Mouse (Mus musculus): ENCODE results near the gene Adamts8.
A peak's percentile ranks its signal among the peaks of the same experiment; 100 is the strongest.

Adamts8 gene

GRCm38 (mm10) chr9:30922197-30922894 is 20.0 kb upstream of the Adamts8 start, which contains the start of gene Adamts15:
TSS of gene Adamts15 (minus strand) at chr9:30922452.
- no peak for DNase-seq (ENCODE audit: low read depth)

- DNase-seq (ENCODE audit: low read depth): no peak
These were observed 13.6 kb upstream of the Adamts8 start for GRCm38 (mm10) chr9:30928759-30929158.

GRCm38 (mm10) chr9:30932346-30932745 is 10.0 kb upstream of the Adamts8 start:
- DNase-seq (ENCODE audit: low read depth): no peak

GRCm38 (mm10) chr9:30934827-30935226 is 7.5 kb upstream of the Adamts8 start:
- no peak for DNase-seq (ENCODE audit: low read depth)

GRCm38 (mm10) chr9:30936674-30937438 is 5.5 kb upstream of the Adamts8 start:
- DNase-seq (ENCODE audit: low read depth): peak; percentile 42

GRCm38 (mm10) chr9:30940328-30940727 is 2.0 kb upstream of the Adamts8 start:
- peak; percentile 56 for DNase-seq (ENCODE audit: low read depth)

- DNase-seq (ENCODE audit: low read depth): no peak
These were observed 979 bp downstream of the Adamts8 start for GRCm38 (mm10) chr9:30943341-30943740.

- no peak for DNase-seq (ENCODE audit: low read depth)
These were observed 1.9 kb downstream of the Adamts8 start for GRCm38 (mm10) chr9:30944234-30944633.

GRCm38 (mm10) chr9:30945276-30945675 is 2.9 kb downstream of the Adamts8 start:
- DNase-seq (ENCODE audit: low read depth): no peak

GRCm38 (mm10) chr9:30949422-30949821 is 7.1 kb downstream of the Adamts8 start:
- DNase-seq (ENCODE audit: low read depth): no peak

GRCm38 (mm10) chr9:30949971-30950370 is 7.6 kb downstream of the Adamts8 start:
- DNase-seq (ENCODE audit: low read depth): no peak

GRCm38 (mm10) chr9:30950592-30950991 is 8.2 kb downstream of the Adamts8 start:
- DNase-seq (ENCODE audit: low read depth): no peak

GRCm38 (mm10) chr9:30951461-30951860 is 9.1 kb downstream of the Adamts8 start:
- DNase-seq (ENCODE audit: low read depth): no peak

- DNase-seq (ENCODE audit: low read depth): no peak
These were observed 10.9 kb downstream of the Adamts8 start for GRCm38 (mm10) chr9:30953287-30953686.

- DNase-seq (ENCODE audit: low read depth): no peak
These were observed 12.9 kb downstream of the Adamts8 start for GRCm38 (mm10) chr9:30955246-30955645.

GRCm38 (mm10) chr9:30963780-30964179 is 21.4 kb downstream of the Adamts8 start:
- DNase-seq (ENCODE audit: low read depth): no peak

GRCm38 (mm10) chr9:30964685-30965084 is 22.3 kb downstream of the Adamts8 start:
- peak; percentile 69 for DNase-seq (ENCODE audit: low read depth)

- no peak for DNase-seq (ENCODE audit: low read depth)
These were observed 24.5 kb downstream of the Adamts8 start for GRCm38 (mm10) chr9:30966881-30967280.

- DNase-seq (ENCODE audit: low read depth): no peak
These were observed 25.8 kb downstream of the Adamts8 start for GRCm38 (mm10) chr9:30968130-30968529.

- DNase-seq (ENCODE audit: low read depth): no peak
These were observed 27.6 kb downstream of the Adamts8 start for GRCm38 (mm10) chr9:30970001-30970400.

GRCm38 (mm10) chr9:30971967-30972366 is 29.6 kb downstream of the Adamts8 start:
- DNase-seq (ENCODE audit: low read depth): no peak

- DNase-seq (ENCODE audit: low read depth): peak; percentile 36
These were observed 34.1 kb downstream of the Adamts8 start for GRCm38 (mm10) chr9:30976339-30977023.

GRCm38 (mm10) chr9:30980467-30980866 is 38.1 kb downstream of the Adamts8 start:
- no peak for DNase-seq (ENCODE audit: low read depth)
